Mouse (Mus musculus): ENCODE results near the gene Prr23a1. TPM values are rescaled to one million over a fixed set of nuclear protein-coding genes. Genes with fewer than 3 reads are reported as not detected.

Prr23a1 gene
- not detected in 2 replicates for polyA plus RNA-seq (2012; ENCODE audit: low replicate concordance)

GRCm38 (mm10) chr9:98842117-98842516, at the start of gene Prr23a1:
Prr23a1 (plus strand) TSS chr9:98842503.

GRCm38 (mm10) chr9:98856210-98856609, 13.9 kb downstream of the Prr23a1 start, which contains the start of gene Prr23a2:
Prr23a2 (plus strand) TSS chr9:98856494.

GRCm38 (mm10) chr9:98864571-98864970, 22.3 kb downstream of the Prr23a1 start, which contains the start of gene Prr23a3:
Prr23a3 (plus strand) TSS chr9:98864767.

Other genes starting within 250 kb of the Prr23a1 start
- 26.8 and 59.8 TPM in 2 replicates for gene Mrps22, start 240.8 kb upstream of the Prr23a1 start, polyA plus RNA-seq (2012; ENCODE audit: low replicate concordance)
- gene Prr23a2, start 14.0 kb downstream of the Prr23a1 start, polyA plus RNA-seq (2012; ENCODE audit: low replicate concordance), result not detected in 2 replicates
- gene Prr23a3, start 22.3 kb downstream of the Prr23a1 start, polyA plus RNA-seq (2012; ENCODE audit: low replicate concordance), result not detected in 2 replicates
- not detected in 2 replicates for gene 7420426K07Rik, start 60.6 kb downstream of the Prr23a1 start, polyA plus RNA-seq (2012; ENCODE audit: low replicate concordance)
- gene Foxl2, start 112.8 kb downstream of the Prr23a1 start, polyA plus RNA-seq (2012; ENCODE audit: low replicate concordance), result not detected in 2 replicates
- gene Faim, start 143.9 kb downstream of the Prr23a1 start, polyA plus RNA-seq (2012; ENCODE audit: low replicate concordance), result 4.5 and 5.2 TPM in 2 replicates
- gene Gm1123, start 193.2 kb downstream of the Prr23a1 start, polyA plus RNA-seq (2012; ENCODE audit: low replicate concordance), result not detected in 2 replicates